Mouse (Mus musculus) lung, embryonic 14.5 days (tissue): ENCODE measurements at regions not wholly inside any gene's neighbourhood (a gene's known extent, or its start where the extent isn't known, plus 50 kb on each side); places are given as distances from the start of the nearest gene placed in this dataset.

ENCODE experiments used
- ATAC-seq: fragments of 200-750 bp; cut with Nextera tagmentation; 2 replicates; pipeline ENCODE4 v1.8.0; 2017; ENCODE audit warnings: mild to moderate bottlenecking, moderate TSS enrichment, moderate library complexity; ENCODE audit not compliant: insufficient read depth
- DNase-seq: peaks from one replicate; pipeline ENCODE4 v3.0.0-alpha.2; 2015
- H3K27ac ChIP-seq: fragments of 300-500 bp; sonication (generic); 2 replicates; pipeline ENCODE4 v1.5.1; 2014; ENCODE audit warnings: low read depth, mild to moderate bottlenecking, moderate library complexity
- H3K27me3 ChIP-seq: fragments of 300-500 bp; sonication (generic); 2 replicates; pipeline ENCODE4 v1.6.1; 2014; ENCODE audit warnings: low read length, control low read depth; ENCODE audit not compliant: insufficient read depth
- H3K36me3 ChIP-seq: fragments of 300-500 bp; sonication (generic); 2 replicates; pipeline ENCODE4 v1.6.1; 2014; ENCODE audit warnings: control low read depth; ENCODE audit not compliant: insufficient read depth
- H3K4me1 ChIP-seq: fragments of 300-500 bp; sonication (generic); 2 replicates; pipeline ENCODE4 v1.6.1; 2014; ENCODE audit warnings: antibody characterized with exemption, control low read depth; ENCODE audit not compliant: insufficient read depth
- H3K4me2 ChIP-seq: fragments of 300-500 bp; sonication (generic); 2 replicates; pipeline ENCODE4 v1.6.1; 2014; ENCODE audit warnings: mild to moderate bottlenecking
- H3K4me3 ChIP-seq: fragments of 300-500 bp; sonication (generic); 2 replicates; pipeline ENCODE4 v1.5.1; 2014; ENCODE audit warnings: low read depth, low read length
- H3K9ac ChIP-seq: fragments of 300-500 bp; sonication (generic); 2 replicates; pipeline ENCODE4 v1.6.1; 2014
- H3K9me3 ChIP-seq: fragments of 300-500 bp; sonication (generic); 2 replicates; pipeline ENCODE4 v1.6.1; 2016; ENCODE audit warnings: low read depth, low read length, control low read depth
- CTCF ChIP-seq: IDR thresholded peaks from 2 replicates; pipeline ENCODE4 v1.5.1; 2016; ENCODE audit warnings: antibody characterized with exemption, low read depth
- WGBS: fragments of 180-500 bp; shearing (Covaris S2); extraction: QIAGEN DNeasy Blood & Tissue Kit; methylation state at CpG from one replicate; pipeline ENCODE4 v1.1.7; 2014; 5-methylcytosine and 5-hydroxymethylcytosine counted together

- no peak overlapping the region for H3K9ac ChIP-seq
- no peak for ATAC-seq
- H3K4me1 ChIP-seq = no peaks in the 10 kb centered on the region
- 54% methylated on average over 1 of the region's 1 CpGs for whole genome bisulfite sequencing
- no peak for TF ChIP-seq CTCF
- no peak overlapping the region for H3K4me3 ChIP-seq
- H3K27ac ChIP-seq = no peak overlapping the region
- DNase-seq = no peak
- no peaks in the 10 kb centered on the region for H3K9me3 ChIP-seq
- no peaks in the 10 kb centered on the region for H3K27me3 ChIP-seq
- H3K4me2 ChIP-seq = no peak overlapping the region
- H3K36me3 ChIP-seq = no peaks in the 10 kb centered on the region
These were observed 358.7 kb downstream of the Atp6ap1l start for GRCm38 (mm10) chr13:90546288-90547035.

- Histone ChIP-seq H3K9me3 (no peaks in the 10 kb centered on the region), H3K27me3 (no peaks in the 10 kb centered on the region), H3K27ac (no peak overlapping the region), H3K4me2 (no peak overlapping the region), H3K4me3 (no peak overlapping the region), H3K4me1 (no peaks in the 10 kb centered on the region), H3K9ac (no peak overlapping the region), H3K36me3 (no peaks in the 10 kb centered on the region)
- DNase-seq = no peak
- no peak for TF ChIP-seq CTCF
- ATAC-seq = no peak
These were observed 359.3 kb downstream of the Atp6ap1l start for GRCm38 (mm10) chr13:90545816-90546215.

- Histone ChIP-seq H3K9ac (no peak overlapping the region), H3K27ac (no peak overlapping the region), H3K4me1 (no peaks in the 10 kb centered on the region), H3K36me3 (no peaks in the 10 kb centered on the region), H3K9me3 (no peaks in the 10 kb centered on the region), H3K4me2 (no peak overlapping the region), H3K4me3 (no peak overlapping the region), H3K27me3 (no peaks in the 10 kb centered on the region)
- DNase-seq = no peak
- ATAC-seq = no peak
- 88% methylated on average over 1 of the region's 1 CpGs for WGBS
- no peak for TF ChIP-seq CTCF
These were observed 367.6 kb downstream of the Atp6ap1l start for GRCm38 (mm10) chr13:90537525-90537924.

GRCm38 (mm10) chr13:90526998-90527397 lies 378.2 kb downstream of the Atp6ap1l start:
- Histone ChIP-seq H3K27ac (no peak overlapping the region), H3K36me3 (no peaks in the 10 kb centered on the region), H3K4me1 (no peaks in the 10 kb centered on the region), H3K4me2 (no peak overlapping the region), H3K27me3 (no peaks in the 10 kb centered on the region), H3K9ac (no peak overlapping the region), H3K4me3 (no peak overlapping the region), H3K9me3 (no peaks in the 10 kb centered on the region)
- DNase-seq (no peak), ATAC-seq (no peak)
- WGBS = 88% methylated on average over 3 of the region's 3 CpGs
- no peak for TF ChIP-seq CTCF

- Histone ChIP-seq H3K4me2 (no peak overlapping the region), H3K36me3 (no peaks in the 10 kb centered on the region), H3K27me3 (no peaks in the 10 kb centered on the region), H3K4me3 (no peak overlapping the region), H3K4me1 (no peaks in the 10 kb centered on the region), H3K9me3 (no peaks in the 10 kb centered on the region), H3K9ac (no peak overlapping the region), H3K27ac (no peak overlapping the region)
- no peak for TF ChIP-seq CTCF
- DNase-seq (peak; percentile 53), ATAC-seq (no peak)
- WGBS = 50% methylated on average over 2 of the region's 2 CpGs
These were observed 379.4 kb downstream of the Atp6ap1l start for GRCm38 (mm10) chr13:90525801-90526200.

- 39% methylated on average over 4 of the region's 4 CpGs for WGBS
- ATAC-seq (no peak), DNase-seq (no peak)
- no peak overlapping the region for H3K4me2 ChIP-seq
- H3K36me3 ChIP-seq = no peaks in the 10 kb centered on the region
- no peak overlapping the region for H3K27ac ChIP-seq
- no peak overlapping the region for H3K4me3 ChIP-seq
- H3K4me1 ChIP-seq = no peaks in the 10 kb centered on the region
- H3K9me3 ChIP-seq = no peaks in the 10 kb centered on the region
- TF ChIP-seq CTCF = no peak
- H3K27me3 ChIP-seq = no peaks in the 10 kb centered on the region
- H3K9ac ChIP-seq = no peak overlapping the region
These were observed 383.4 kb downstream of the Atp6ap1l start for GRCm38 (mm10) chr13:90521758-90522245.

GRCm38 (mm10) chr13:90520992-90521757 lies 384.0 kb downstream of the Atp6ap1l start:
- no peaks in the 10 kb centered on the region for H3K36me3 ChIP-seq
- no peak overlapping the region for H3K27ac ChIP-seq
- TF ChIP-seq CTCF = no peak
- no peaks in the 10 kb centered on the region for H3K27me3 ChIP-seq
- no peak overlapping the region for H3K4me3 ChIP-seq
- H3K9me3 ChIP-seq = no peaks in the 10 kb centered on the region
- 50% methylated on average over 4 of the region's 4 CpGs for WGBS
- peaks cover 1% of the 10 kb centered on the region; the same call in 1 of the 2 replicates for H3K4me1 ChIP-seq
- no peak for DNase-seq
- H3K9ac ChIP-seq = no peak overlapping the region
- ATAC-seq = no peak
- no peak overlapping the region for H3K4me2 ChIP-seq
